Mouse (Mus musculus): Measurements from ENCODE around the gene Cyct. TPM values are rescaled to one million over a fixed set of nuclear protein-coding genes. Genes with fewer than 3 reads are reported as not detected.
A peak's percentile ranks its signal among the peaks of the same experiment; 100 is the strongest.

Cyct gene
- not detected for total RNA-seq (2021)
- long read RNA-seq, experiment 1, result 0 reads
- long read RNA-seq, experiment 2, result 0 reads

- no peak for DNase-seq (ENCODE audit: low spot score in 2 of 2)
These were observed at the start of gene Cyct for GRCm38 (mm10) chr2:76360226-76360625. Cyct (minus strand) TSS chr2:76360450.

GRCm38 (mm10) chr2:76409986-76410385 is 49.7 kb upstream of the Cyct start:
- no peak for DNase-seq (ENCODE audit: low spot score in 2 of 2)

GRCm38 (mm10) chr2:76409526-76409925 is 49.3 kb upstream of the Cyct start:
- no peak for DNase-seq (ENCODE audit: low spot score in 2 of 2)

- peak; percentile 53 to 72 for DNase-seq (ENCODE audit: low spot score in 2 of 2)
These were observed 46.7 kb upstream of the Cyct start for GRCm38 (mm10) chr2:76406937-76407441.

GRCm38 (mm10) chr2:76406151-76406936 is 46.1 kb upstream of the Cyct start, which contains the start of gene Osbpl6:
Osbpl6 (plus strand) TSS chr2:76406508.
- peak; percentile 72 to 82 for DNase-seq (ENCODE audit: low spot score in 2 of 2)

GRCm38 (mm10) chr2:76405596-76406150 is 45.4 kb upstream of the Cyct start:
- no peak for DNase-seq (ENCODE audit: low spot score in 2 of 2)

GRCm38 (mm10) chr2:76400178-76400577 is 39.9 kb upstream of the Cyct start:
- DNase-seq (ENCODE audit: low spot score in 2 of 2), result no peak

- DNase-seq (ENCODE audit: low spot score in 2 of 2), result no peak
These were observed 26.3 kb upstream of the Cyct start for GRCm38 (mm10) chr2:76386531-76386930.

GRCm38 (mm10) chr2:76378646-76379045 is 18.4 kb upstream of the Cyct start:
- no peak for DNase-seq (ENCODE audit: low spot score in 2 of 2)

- no peak for DNase-seq (ENCODE audit: low spot score in 2 of 2)
These were observed 14.4 kb upstream of the Cyct start for GRCm38 (mm10) chr2:76374544-76375206.

GRCm38 (mm10) chr2:76372244-76372643 is 12.0 kb upstream of the Cyct start:
- peak in 1 of 2 experiments; percentile 31 for DNase-seq (ENCODE audit: low spot score in 2 of 2)

GRCm38 (mm10) chr2:76370656-76370922 is 10.3 kb upstream of the Cyct start:
- DNase-seq (ENCODE audit: low spot score in 2 of 2), result no peak

- DNase-seq (ENCODE audit: low spot score in 2 of 2), result peak; percentile 91 to 92
These were observed 9.8 kb upstream of the Cyct start, which contains the start of gene Rbm45 for GRCm38 (mm10) chr2:76369821-76370655. Rbm45 (plus strand) TSS chr2:76369984.

GRCm38 (mm10) chr2:76368861-76369660 is 8.8 kb upstream of the Cyct start:
- DNase-seq (ENCODE audit: low spot score in 2 of 2), result no peak

- DNase-seq (ENCODE audit: low spot score in 2 of 2), result peak; percentile 81 to 82
These were observed 7.1 kb upstream of the Cyct start for GRCm38 (mm10) chr2:76367188-76367922.

GRCm38 (mm10) chr2:76365811-76366210 is 5.6 kb upstream of the Cyct start:
- no peak for DNase-seq (ENCODE audit: low spot score in 2 of 2)

GRCm38 (mm10) chr2:76362111-76362510 is 1.9 kb upstream of the Cyct start:
- no peak for DNase-seq (ENCODE audit: low spot score in 2 of 2)

GRCm38 (mm10) chr2:76347839-76348238 is 12.4 kb downstream of the Cyct start:
- no peak for DNase-seq (ENCODE audit: low spot score in 2 of 2)

- no peak for DNase-seq (ENCODE audit: low spot score in 2 of 2)
These were observed 18.1 kb downstream of the Cyct start for GRCm38 (mm10) chr2:76342146-76342545.
